11 mouse cellular contexts compared by ENCODE assay signal in the genomic region with DNA sequence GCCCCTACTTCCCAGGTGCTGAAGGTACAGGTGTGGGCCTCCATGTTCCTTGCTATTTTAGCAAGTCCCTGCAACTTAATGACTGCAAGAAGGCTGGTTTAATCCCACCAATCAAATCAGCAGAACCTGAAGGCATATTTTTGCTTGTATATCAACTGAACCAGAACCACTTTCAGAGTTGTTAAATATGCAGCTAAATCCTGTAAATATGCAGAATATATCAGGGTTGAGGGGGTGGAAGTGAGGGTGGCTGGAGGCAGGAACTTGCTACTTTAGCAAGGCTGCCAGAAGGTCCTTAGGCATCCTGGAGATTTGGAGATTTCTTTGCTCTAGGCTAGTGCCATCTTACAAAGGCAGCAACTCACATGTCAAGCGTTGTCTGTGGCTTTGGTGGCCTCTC. TPM values are rescaled to one million over a fixed set of nuclear protein-coding genes. Genes with fewer than 3 reads are reported as not detected.
DNase-seq lines count a peak whose midpoint lies in the region; ATAC-seq lines count a peak whose summit lies in the region.
"Had no signal": no experiment of that assay in that cellular context is flagged by ENCODE, and none has a peak within 500 bp of the region (broad histone marks: within the 10 kb centered on the region; RNA-seq: fewer than 3 reads in every experiment).

No protein-coding gene starts in this region.

- 91% methylated on average over 1 of the region's 1 CpGs for WGBS in heart, embryonic 10.5 days
- 71% methylated on average over 1 of the region's 1 CpGs for WGBS in lung, embryonic 15.5 days
- WGBS in intestine, embryonic 15.5 days = 71% methylated on average over 1 of the region's 1 CpGs
- 48% methylated on average over 1 of the region's 1 CpGs for WGBS in neural tube, embryonic 15.5 days

- H3K9ac ChIP-seq in lung, embryonic 15.5 days = no peak overlapping the region
- no peak overlapping the region for H3K9ac ChIP-seq in intestine, embryonic 15.5 days
- 0 out of 2 replicates have a peak overlapping the region, but pooled peaks have one; percentile 7 for H3K9ac ChIP-seq in neural tube, embryonic 15.5 days (replicated peaks)

- H3K9me3 ChIP-seq in heart, embryonic 10.5 days = no peaks in the 10 kb centered on the region
- no peaks in the 10 kb centered on the region for H3K9me3 ChIP-seq in lung, embryonic 15.5 days
- no peaks in the 10 kb centered on the region for H3K9me3 ChIP-seq in intestine, embryonic 15.5 days
- H3K9me3 ChIP-seq in neural tube, embryonic 15.5 days (replicated peaks) = no peaks in the 10 kb centered on the region

- no peak for ATAC-seq in lung, embryonic 15.5 days (ENCODE audit: borderline replicate concordance, extremely low read depth, low FRiP score, low TSS enrichment)
- ATAC-seq in intestine, embryonic 15.5 days = no peak
- no peak for ATAC-seq in neural tube, embryonic 15.5 days (ENCODE audit: low FRiP score)
- ATAC-seq: inflammation-experienced regulatory T-cells, adult 6 months had no signal

- peaks cover 42% of the 10 kb centered on the region for H3K36me3 ChIP-seq in heart, embryonic 10.5 days
- peaks cover 28% of the 10 kb centered on the region for H3K36me3 ChIP-seq in lung, embryonic 15.5 days
- 0 out of 2 replicates have a peak, but pooled peaks cover 3% of the 10 kb centered on the region for H3K36me3 ChIP-seq in intestine, embryonic 15.5 days
- H3K36me3 ChIP-seq in neural tube, embryonic 15.5 days = peaks cover 18% of the 10 kb centered on the region

- peaks cover 33% of the 10 kb centered on the region for H3K4me1 ChIP-seq in heart, embryonic 10.5 days
- peaks cover 23% of the 10 kb centered on the region for H3K4me1 ChIP-seq in lung, embryonic 15.5 days
- H3K4me1 ChIP-seq in intestine, embryonic 15.5 days (replicated peaks) = 0 out of 2 replicates have a peak, but pooled peaks cover 2% of the 10 kb centered on the region
- H3K4me1 ChIP-seq in neural tube, embryonic 15.5 days = peaks cover 32% of the 10 kb centered on the region

- H3K27me3 ChIP-seq in heart, embryonic 10.5 days (ENCODE audit: insufficient read depth, poor library complexity, severe bottlenecking) = no peaks in the 10 kb centered on the region
- no peaks in the 10 kb centered on the region for H3K27me3 ChIP-seq in lung, embryonic 15.5 days
- H3K27me3 ChIP-seq in intestine, embryonic 15.5 days (replicated peaks) = no peaks in the 10 kb centered on the region
- H3K27me3 ChIP-seq in neural tube, embryonic 15.5 days (replicated peaks) = no peaks in the 10 kb centered on the region

- H3K27ac ChIP-seq in heart, embryonic 10.5 days = no peak overlapping the region
- H3K27ac ChIP-seq in lung, embryonic 15.5 days = no peak overlapping the region
- H3K27ac ChIP-seq in intestine, embryonic 15.5 days = no peak overlapping the region
- H3K27ac ChIP-seq in neural tube, embryonic 15.5 days (replicated peaks) = no peak overlapping the region

- 0 out of 2 replicates have a peak overlapping the region, but pooled peaks have one; percentile 88 for H3K4me3 ChIP-seq in heart, embryonic 10.5 days
- H3K4me3 ChIP-seq in lung, embryonic 15.5 days = no peak overlapping the region
- peak overlapping the region; percentile 65; the same call in 1 of the 2 replicates for H3K4me3 ChIP-seq in intestine, embryonic 15.5 days (replicated peaks)
- no peak overlapping the region for H3K4me3 ChIP-seq in neural tube, embryonic 15.5 days (replicated peaks)

- no peak for DNase-seq in heart, embryonic 10.5 days (ENCODE audit: low spot score)
- DNase-seq in heart, adult 9 months (ENCODE audit: low spot score in 2 of 2) = no peak
- no peak for DNase-seq in lung, postnatal 4 days
- DNase-seq in right cerebral cortex, postnatal 14 days = no peak
- no peak for DNase-seq in left cerebral cortex, postnatal 14 days (ENCODE audit: low spot score in 2 of 2)
- DNase-seq: embryo, embryonic 11 days; right cerebral cortex, adult 18-20 months had no signal

- 0 out of 2 replicates have a peak overlapping the region, but pooled peaks have one; percentile 0 for H3K4me2 ChIP-seq in lung, embryonic 15.5 days
- H3K4me2 ChIP-seq in intestine, embryonic 15.5 days (replicated peaks) = peak overlapping the region; percentile 69
- peak overlapping the region; percentile 85 for H3K4me2 ChIP-seq in neural tube, embryonic 15.5 days

- intact Hi-C loops in left cerebral cortex, postnatal 14 days (cut with DNase I) = loop anchor here (5.0 kb wide), 1 partner anchor 48 kb away; no protein-coding TSS in a partner anchor

RNA-seq across cellular contexts. Expression of gene Ndufs3, which starts 10.9 kb away (rescaled TPM):
- polyA plus RNA-seq in heart, embryonic 10.5 days (2016; fragmentation: Nextera tagmentation; extraction: Ambion mirVana) = 276 and 329 TPM in 2 replicates
- 199 and 207 TPM in 2 replicates for polyA plus RNA-seq in lung, embryonic 15.5 days (2015; fragmentation: Nextera tagmentation; extraction: Ambion mirVana)
- polyA plus RNA-seq in intestine, embryonic 15.5 days (2015; fragmentation: Nextera tagmentation; extraction: Ambion mirVana) = 276 and 282 TPM in 2 replicates
- 228 and 239 TPM in 2 replicates for polyA plus RNA-seq in neural tube, embryonic 15.5 days (2015; fragmentation: Nextera tagmentation; extraction: Ambion mirVana)
- total RNA-seq in left cerebral cortex, postnatal 14 days (2021) = 100 to 1,000 TPM; 224 to 244 TPM

RNA-seq across cellular contexts. Expression of gene Kbtbd4, which starts 11.0 kb away (rescaled TPM):
- 33.2 and 42.2 TPM in 2 replicates for polyA plus RNA-seq in heart, embryonic 10.5 days (2016; fragmentation: Nextera tagmentation; extraction: Ambion mirVana)
- 36.8 and 37.8 TPM in 2 replicates for polyA plus RNA-seq in lung, embryonic 15.5 days (2015; fragmentation: Nextera tagmentation; extraction: Ambion mirVana)
- 27.8 and 29.8 TPM in 2 replicates for polyA plus RNA-seq in intestine, embryonic 15.5 days (2015; fragmentation: Nextera tagmentation; extraction: Ambion mirVana)
- 48.6 and 55.3 TPM in 2 replicates for polyA plus RNA-seq in neural tube, embryonic 15.5 days (2015; fragmentation: Nextera tagmentation; extraction: Ambion mirVana)
- total RNA-seq in left cerebral cortex, postnatal 14 days (2021) = 10 to 100 TPM; 33.1 to 35.0 TPM

RNA-seq across cellular contexts. Expression of gene Celf1, which starts 24.7 kb away (rescaled TPM):
- 128 and 155 TPM in 2 replicates for polyA plus RNA-seq in heart, embryonic 10.5 days (2016; fragmentation: Nextera tagmentation; extraction: Ambion mirVana)
- 80.7 and 81.8 TPM in 2 replicates for polyA plus RNA-seq in lung, embryonic 15.5 days (2015; fragmentation: Nextera tagmentation; extraction: Ambion mirVana)
- polyA plus RNA-seq in intestine, embryonic 15.5 days (2015; fragmentation: Nextera tagmentation; extraction: Ambion mirVana) = 81.3 and 82.3 TPM in 2 replicates
- 86.6 and 89.5 TPM in 2 replicates for polyA plus RNA-seq in neural tube, embryonic 15.5 days (2015; fragmentation: Nextera tagmentation; extraction: Ambion mirVana)
- total RNA-seq in left cerebral cortex, postnatal 14 days (2021) = 100 to 1,000 TPM; 134 to 147 TPM

RNA-seq across cellular contexts. Expression of gene C1qtnf4, which starts 29.9 kb away (rescaled TPM):
- 8.6 and 11.1 TPM in 2 replicates for polyA plus RNA-seq in heart, embryonic 10.5 days (2016; fragmentation: Nextera tagmentation; extraction: Ambion mirVana)
- polyA plus RNA-seq in lung, embryonic 15.5 days (2015; fragmentation: Nextera tagmentation; extraction: Ambion mirVana) = 4.0 TPM in 2 replicates
- 6.9 and 8.8 TPM in 2 replicates for polyA plus RNA-seq in intestine, embryonic 15.5 days (2015; fragmentation: Nextera tagmentation; extraction: Ambion mirVana)
- polyA plus RNA-seq in neural tube, embryonic 15.5 days (2015; fragmentation: Nextera tagmentation; extraction: Ambion mirVana) = 123 and 207 TPM in 2 replicates
- 100 to 1,000 TPM; 261 to 310 TPM for total RNA-seq in left cerebral cortex, postnatal 14 days (2021)

Comparison
In these comparisons a context has a peak if more than half of its experiments do, and no peak if none do; other contexts are left out.
1. H3K4me3 ChIP-seq: peak in heart, embryonic 10.5 days (single experiment) and intestine, embryonic 15.5 days (single experiment); none in lung, embryonic 15.5 days (single experiment) and neural tube, embryonic 15.5 days (single experiment).
2. H3K4me2 ChIP-seq: peak in every context shown above with its lines; median percentile 85 in neural tube, embryonic 15.5 days; 69 in intestine, embryonic 15.5 days; 0 in lung, embryonic 15.5 days.